Mouse (Mus musculus) testis, postnatal 14 days (tissue): Measurements from ENCODE around the gene Rbpjl.

Experiments used
- DNase-seq: peaks from one replicate; pipeline ENCODE4 v3.0.0; 2021; ENCODE audit warnings: low spot score

The Rbpjl gene

GRCm38 (mm10) chr2:164445399-164446085 lies 42.6 kb downstream of the Rbpjl start:
- DNase-seq = no peak

- no peak for DNase-seq
Observed at GRCm38 (mm10) chr2:164446086-164446469, 43.1 kb downstream of the Rbpjl start.

- no peak for DNase-seq
Observed at GRCm38 (mm10) chr2:164448140-164448539, 45.2 kb downstream of the Rbpjl start.

GRCm38 (mm10) chr2:164448921-164449320 lies 46.0 kb downstream of the Rbpjl start:
- DNase-seq = no peak

DNA sequence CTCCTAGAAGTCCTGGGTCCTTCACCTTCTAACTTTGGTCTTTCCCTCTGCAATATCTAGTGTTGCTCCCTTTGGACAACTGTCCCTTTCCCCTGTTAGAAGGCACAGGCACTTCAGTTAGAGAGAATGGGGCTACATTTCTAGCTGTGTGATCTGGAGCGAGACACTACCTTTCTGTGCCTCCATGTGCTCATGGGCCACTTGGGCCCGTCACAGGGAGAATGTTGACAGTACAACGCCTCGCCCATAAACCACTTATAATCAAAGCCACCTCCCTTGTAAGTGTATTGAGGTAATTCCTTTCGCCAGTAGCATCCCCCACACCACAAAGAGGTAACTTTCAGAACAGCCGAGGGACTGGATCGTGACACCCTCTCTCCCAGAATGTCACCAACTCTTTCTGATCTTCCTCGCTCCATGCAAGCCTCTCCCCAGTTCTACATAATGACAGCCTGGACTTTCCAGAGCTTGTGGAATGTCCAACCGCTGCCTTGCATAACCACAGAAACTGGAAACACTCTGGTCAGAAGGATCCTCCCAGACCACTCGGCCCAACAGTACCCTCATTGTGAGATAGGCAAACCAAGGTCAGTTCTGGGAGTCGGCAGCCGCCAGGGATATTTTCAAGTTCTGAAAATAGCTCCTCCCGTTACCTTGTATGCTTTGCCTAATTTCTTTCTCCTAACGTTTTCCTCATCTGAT lies 46.6 kb downstream of the Rbpjl start:
- peak; percentile 68 for DNase-seq

DNA sequence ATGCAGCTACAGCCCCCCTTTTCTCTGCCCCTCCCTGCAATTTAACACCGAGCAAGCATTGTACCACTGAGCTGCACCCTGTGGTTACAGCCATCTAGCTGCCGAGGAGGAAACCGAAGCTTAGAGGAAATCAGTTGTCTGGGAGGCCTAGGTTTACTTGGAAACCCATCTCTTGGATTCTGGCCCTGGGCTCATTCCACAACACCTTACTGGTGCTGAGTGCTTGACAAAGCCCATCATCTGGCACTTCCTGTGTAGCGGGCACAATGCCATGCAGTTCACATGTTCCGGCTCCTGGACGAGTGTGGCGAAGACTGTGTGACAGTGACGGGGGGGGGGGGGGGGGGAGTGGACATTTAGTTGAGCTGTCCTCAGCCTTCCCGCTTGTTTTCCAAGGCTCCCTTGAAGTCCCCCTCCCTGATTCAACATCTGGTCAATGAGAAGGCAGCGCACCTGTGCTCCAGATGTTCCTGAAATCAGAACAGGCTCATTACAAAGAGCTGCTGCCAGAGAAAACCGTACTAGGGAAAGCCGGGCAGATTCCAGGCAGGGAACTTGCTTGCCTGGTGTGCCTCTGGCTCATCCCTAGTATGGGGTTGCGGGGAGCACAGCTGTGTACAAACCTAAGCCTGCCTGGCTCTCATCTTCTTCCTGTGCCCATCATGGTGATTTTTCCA lies 49.2 kb downstream of the Rbpjl start:
- no peak for DNase-seq

DNA sequence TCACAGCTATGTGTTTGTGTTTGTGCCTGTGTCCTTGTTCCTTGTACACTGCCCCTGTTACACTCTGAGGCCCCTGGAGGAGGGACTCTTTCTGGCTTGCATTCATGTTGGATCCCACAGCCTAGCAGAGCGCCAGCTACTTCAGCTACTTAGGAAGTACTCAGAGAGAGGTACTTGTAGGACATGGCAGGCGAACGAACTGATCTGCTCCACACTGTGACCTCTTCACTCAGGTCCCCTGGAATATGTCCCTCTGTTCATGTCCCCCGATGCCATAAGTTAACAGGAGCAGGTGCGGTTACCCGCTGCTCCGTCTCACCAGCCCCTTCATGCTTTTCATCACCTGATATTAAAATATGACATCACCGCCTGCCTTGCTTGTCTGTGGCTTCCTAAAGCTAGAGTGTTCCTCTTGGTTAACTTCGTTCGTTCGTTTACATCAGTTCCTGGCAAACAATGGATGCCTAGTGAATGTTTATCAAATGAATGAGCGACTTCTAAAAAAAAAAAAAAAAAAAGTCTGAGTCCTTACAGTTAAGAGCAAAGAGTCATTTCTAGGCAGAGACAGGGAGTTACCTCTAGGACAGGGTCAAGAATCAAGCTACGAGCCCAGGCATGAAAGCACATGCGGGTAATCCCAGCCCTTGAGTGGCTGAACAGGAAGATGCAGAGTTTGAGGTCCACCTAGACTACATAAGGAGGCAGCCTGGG lies 50.3 kb downstream of the Rbpjl start:
- no peak for DNase-seq

- DNase-seq = no peak
Observed at GRCm38 (mm10) chr2:164453887-164454500, 51.1 kb downstream of the Rbpjl start.

DNA sequence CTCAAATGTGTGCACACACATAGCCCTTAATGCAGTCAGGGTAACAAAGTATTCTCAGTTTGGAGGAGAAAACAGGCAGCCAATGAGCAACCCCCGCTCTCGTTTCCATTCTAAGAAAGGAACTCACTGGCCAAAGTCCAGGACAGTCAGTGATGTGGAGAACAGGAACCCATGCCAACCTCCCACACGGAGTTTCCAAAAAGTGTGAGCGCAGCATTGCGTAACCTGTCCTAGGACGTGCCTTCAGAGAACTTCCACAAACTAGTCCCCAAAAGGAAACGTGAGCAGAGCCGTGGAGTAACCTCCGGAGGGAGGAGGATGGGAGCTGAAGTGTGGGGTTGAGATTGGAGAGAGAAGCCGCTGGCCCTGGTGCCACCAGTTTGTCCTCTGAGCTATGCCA lies 51.9 kb downstream of the Rbpjl start:
- peak; percentile 74 for DNase-seq

DNA sequence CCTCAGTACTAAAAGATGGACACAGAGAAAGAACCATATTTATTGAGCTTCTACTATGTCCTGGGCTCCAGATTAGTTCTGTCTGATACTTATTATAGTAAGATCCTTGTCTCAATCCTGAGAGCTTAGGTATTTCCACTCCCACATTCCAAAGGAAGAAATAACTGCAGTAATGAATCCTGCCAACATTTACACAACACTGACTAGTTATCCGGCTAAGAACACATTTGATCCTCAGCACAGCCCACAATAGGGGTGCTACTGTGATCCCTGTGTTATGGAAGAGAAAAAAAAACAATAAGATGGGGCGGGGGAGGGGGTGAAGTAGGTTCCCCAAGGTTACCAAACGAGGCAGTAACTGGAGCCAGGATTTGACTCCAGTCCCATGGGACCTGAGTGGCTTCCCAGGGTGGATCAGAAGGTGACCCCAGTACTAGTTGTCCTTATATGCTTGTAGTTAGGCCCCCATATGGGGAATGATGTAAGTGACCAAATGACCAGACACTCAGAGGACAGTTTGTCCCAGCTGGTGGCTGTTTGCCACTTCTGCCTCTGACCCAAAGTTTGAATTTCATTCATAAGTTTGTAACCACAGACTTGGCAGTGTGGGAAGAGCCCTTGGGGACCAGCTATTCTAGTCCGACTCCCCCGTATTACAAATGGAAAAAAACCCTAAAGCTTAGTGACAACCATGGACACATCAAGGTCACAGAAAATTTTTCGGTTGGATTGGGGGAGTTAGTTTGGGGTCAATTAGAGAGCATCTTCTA lies 52.7 kb downstream of the Rbpjl start:
- DNase-seq = peak; percentile 74

- no peak for DNase-seq
Observed at GRCm38 (mm10) chr2:164456413-164456812, 53.5 kb downstream of the Rbpjl start.

DNA sequence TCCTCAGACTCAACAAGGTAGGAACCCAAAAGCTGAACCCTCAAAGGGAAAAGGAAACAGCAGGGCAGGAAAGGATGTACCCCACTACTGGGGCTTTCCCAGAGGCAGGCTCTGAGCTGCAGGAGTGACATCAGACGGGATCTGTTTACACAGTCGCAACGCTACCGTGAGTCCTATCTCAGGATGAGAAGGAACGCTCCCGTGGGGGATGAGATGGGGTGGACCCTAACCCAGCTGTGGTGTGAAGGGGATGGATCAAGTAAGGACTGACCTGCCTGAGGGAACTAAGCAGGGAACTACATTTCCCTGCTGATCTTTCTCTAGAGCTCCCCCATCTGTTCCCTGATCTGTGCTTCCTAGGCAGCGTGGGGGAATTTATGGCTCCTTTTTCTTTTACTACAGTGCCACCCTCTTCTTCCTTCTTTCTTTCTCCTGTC lies 53.9 kb downstream of the Rbpjl start, which contains the start of gene Sys1:
Sys1 (plus strand) TSS at position 101 of the 437 bp plus-strand sequence.
- no peak for DNase-seq

DNA sequence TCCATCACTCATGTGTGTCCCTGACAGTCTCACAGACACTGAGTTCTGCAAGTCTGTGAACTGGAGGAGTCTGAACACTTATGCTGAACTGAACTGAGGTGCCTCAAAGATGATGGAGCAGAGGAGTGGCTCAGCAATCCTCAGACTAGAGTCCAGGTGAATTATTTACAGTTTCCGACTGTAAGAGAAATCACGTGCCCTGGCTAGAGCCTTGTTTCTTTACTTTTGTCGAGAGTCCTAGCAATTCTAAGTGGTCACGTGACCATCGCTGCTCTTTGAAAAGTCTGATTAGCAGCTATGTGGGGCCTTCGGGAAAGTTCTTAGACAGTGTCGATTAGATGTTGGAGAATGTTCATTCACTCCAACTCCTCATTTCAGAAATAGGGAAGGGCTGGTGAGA lies 55.0 kb downstream of the Rbpjl start:
- no peak for DNase-seq

DNA sequence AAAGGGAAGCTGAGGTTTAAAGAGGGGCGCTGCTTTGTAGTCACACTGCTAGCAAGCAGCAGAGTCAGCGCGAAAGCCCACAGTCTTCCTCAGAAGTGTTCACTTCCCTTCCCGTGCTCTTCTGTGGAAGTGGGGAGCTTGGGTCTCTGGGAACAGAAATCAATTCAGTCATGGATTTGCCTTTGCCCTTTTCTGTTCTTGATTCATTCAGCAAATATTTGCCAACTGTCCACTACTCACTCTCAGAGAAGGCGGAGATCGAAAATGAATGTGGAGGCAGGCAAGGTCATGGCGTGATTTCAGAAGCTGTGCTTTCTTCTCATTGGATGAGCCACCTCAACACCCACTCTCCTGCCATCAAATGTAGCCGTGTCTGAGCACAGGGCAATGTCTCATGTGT lies 55.6 kb downstream of the Rbpjl start:
- DNase-seq = no peak

DNA sequence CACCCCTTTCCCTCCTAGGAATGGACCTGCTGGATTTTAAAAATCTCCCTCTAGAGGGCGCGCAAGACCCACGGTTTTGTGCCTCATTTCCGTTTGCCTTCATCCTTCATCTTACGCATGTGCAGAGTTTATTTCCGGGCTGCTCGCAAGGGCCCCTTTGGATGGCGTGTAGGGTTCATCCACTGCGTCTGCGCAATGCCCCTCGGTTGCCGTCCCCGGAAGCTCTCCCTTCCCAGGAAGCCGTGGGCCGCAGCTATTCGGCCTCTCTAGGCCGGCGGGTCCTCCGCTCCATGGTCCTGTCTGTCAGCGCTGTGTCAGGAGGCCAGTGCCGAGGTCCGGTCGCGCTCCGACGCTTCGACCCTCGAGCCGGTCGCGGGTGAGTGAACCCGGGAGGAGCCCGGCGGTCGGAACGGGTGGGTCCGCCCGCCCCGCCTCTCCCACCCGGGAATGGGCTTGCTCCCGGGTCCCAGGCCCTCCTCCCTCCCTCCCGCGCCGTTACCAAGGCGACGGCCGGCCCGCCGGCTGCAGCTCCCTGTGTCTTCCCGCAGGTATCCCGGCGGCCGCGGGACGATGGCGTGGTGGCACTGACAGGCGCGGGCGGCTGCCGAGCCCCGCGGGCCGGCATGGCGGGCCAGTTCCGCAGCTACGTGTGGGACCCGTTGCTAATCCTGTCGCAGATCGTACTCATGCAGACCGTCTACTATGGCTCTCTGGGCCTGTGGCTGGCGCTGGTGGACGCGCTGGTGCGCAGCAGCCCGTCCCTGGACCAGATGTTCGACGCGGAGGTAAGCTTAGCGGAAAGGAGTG lies 58.0 kb downstream of the Rbpjl start, which contains the start of gene Gm20458:
Gm20458 (plus strand) TSS at position 223 of the 807 bp plus-strand sequence.
- DNase-seq = peak; percentile 99
